Mouse (Mus musculus): ENCODE results near the gene Acer3. TPM values are rescaled to one million over a fixed set of nuclear protein-coding genes. Genes with fewer than 3 reads are reported as not detected.
A peak's percentile ranks its signal among the peaks of the same experiment; 100 is the strongest.

Acer3 gene
- total RNA-seq, 2 experiments from 2014 or later = 5.1 to 5.6 TPM

DNA sequence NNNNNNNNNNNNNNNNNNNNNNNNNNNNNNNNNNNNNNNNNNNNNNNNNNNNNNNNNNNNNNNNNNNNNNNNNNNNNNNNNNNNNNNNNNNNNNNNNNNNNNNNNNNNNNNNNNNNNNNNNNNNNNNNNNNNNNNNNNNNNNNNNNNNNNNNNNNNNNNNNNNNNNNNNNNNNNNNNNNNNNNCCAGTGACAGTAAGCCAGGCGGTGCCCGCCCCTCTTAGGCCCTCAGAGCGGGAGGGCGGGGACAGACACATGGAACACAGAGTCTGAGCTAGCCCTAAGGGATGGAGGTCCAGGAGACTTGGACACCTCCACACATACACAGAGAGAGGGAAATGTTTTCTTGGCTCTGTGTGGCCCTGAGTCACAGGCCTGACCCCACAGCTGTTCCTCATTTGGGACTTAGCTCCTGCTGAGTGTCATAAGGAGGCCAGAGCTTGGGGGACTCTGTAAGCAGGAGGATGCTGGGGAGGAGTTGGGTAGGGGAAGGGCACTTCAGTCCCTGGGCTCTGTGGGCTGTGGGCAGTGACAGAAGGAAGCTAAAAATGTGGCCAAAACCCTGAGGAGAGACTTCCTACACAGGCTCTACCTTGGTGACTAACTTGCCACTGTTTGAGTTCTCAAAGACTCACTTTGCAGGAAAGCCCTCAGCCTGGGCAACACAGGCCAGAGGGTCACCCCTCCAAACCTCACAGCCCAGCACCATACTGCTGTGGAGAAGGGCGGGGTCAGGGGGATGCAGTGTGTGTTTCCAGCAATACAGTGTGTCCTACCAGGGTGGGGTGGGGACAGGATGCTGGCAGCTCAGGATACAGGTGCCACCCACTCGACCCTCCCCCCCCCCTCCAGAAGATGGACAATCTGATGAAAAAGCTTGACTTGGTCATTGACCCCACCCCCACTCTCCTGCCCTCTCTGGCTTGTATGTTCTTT, 149.6 kb downstream of the Acer3 start:
- intact Hi-C loops (cut with DNase I; ENCODE audit: low total_unique reads) = no loop called here
- peak; percentile 75 for DNase-seq

- no peak for DNase-seq
- intact Hi-C loops (cut with DNase I; ENCODE audit: low total_unique reads) = no loop called here
Observed at GRCm38 (mm10) chr7:98164999-98165528, 155.9 kb downstream of the Acer3 start.

- intact Hi-C loops (cut with DNase I; ENCODE audit: low total_unique reads) = no loop called here
- peak; percentile 3 for DNase-seq
Observed at GRCm38 (mm10) chr7:98164382-98164998, 156.5 kb downstream of the Acer3 start.

- DNase-seq = peak; percentile 15
- intact Hi-C loops (cut with DNase I; ENCODE audit: low total_unique reads) = no loop called here
Observed at GRCm38 (mm10) chr7:98163700-98164099, 157.3 kb downstream of the Acer3 start.

DNA sequence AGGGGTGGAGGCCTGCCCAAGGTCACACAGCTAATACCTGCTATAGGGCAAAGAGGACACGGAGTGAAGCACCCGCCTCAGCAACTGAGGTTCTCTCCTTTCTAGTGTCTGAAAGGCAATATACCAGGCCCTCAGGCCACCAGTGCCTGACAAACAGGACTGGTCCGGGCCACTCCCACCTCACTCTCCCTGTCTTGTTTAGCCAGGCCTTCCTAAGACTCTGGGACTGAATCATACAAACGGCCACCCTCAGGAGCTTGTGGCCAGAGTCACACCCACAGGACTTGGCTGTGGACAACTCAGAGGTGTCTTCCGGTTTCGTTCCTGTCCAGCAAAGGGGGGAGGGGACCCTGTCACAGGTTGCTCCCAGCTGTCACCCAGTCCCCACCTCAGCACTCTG, 158.8 kb downstream of the Acer3 start:
- DNase-seq = peak; percentile 2
- intact Hi-C loops (cut with DNase I; ENCODE audit: low total_unique reads) = no loop called here

DNA sequence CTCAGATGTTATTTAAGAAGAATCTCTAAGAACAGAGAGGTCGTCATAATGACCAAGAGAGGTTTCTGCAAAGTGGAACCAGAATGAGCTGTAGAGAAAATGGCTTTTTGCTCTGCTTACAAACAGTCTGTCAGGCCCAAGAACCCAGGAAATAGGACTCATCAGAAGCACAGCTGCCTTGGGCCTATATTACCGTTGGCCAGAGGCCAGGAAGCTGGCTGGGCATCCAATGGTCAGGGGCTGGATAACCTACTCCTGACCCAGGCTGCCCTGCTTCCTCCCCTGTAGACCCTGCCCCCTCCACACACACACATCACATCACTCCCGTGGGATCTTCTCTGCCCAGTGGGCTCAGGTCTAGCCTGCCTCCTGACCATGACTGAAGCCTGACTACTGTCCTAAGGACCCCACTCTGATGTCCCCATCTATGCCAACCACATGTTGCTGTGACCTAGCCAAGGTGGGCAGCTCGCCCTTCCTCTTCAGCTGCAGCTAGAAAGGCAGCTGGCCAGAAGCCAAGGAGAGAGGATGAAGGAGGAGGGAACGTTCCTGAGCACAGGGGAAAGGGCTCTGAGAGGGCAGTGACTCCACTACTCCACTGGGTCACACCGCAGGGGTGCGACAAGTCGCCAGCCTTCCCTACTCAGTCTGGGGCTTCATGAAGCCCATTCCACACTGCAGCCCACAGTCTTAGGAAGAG, 160.8 kb downstream of the Acer3 start:
- peak; percentile 12 for DNase-seq
- intact Hi-C loops (cut with DNase I; ENCODE audit: low total_unique reads) = no loop called here

DNA sequence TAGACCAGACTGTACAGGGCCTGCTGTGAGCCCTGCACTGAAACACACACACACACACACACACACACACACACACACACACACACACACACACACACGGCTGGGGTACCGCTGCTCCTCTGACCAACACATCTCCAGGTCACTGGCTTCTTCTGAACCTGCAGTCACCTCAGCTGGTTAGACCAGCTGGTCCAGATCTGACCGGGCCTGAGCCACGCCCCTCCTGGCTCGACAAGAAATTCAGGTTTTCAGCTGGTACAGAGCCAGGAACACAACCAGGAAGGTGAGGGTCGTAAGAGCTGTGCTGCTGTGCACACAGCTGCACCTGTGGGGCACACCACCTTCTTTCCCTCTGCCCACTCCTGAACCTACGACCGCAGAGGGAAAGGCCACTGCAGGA, 162.5 kb downstream of the Acer3 start:
- DNase-seq = peak; percentile 3
- intact Hi-C loops (cut with DNase I; ENCODE audit: low total_unique reads) = loop anchor here (5.0 to 10.0 kb wide), 2 partner anchors 34 to 186 kb away; no protein-coding TSS in a partner anchor

GRCm38 (mm10) chr7:98157636-98158332, 163.2 kb downstream of the Acer3 start:
- no peak for DNase-seq
- intact Hi-C loops (cut with DNase I; ENCODE audit: low total_unique reads) = loop anchor here (5.0 to 10.0 kb wide), 2 partner anchors 35 to 187 kb away; no protein-coding TSS in a partner anchor

Other genes starting within 250 kb of the Acer3 start
- gene Myo7a, start 201.7 kb downstream of the Acer3 start, total RNA-seq (2021) = 1 to 10 TPM; 4.6 to 5.4 TPM
- gene Omp, start 175.7 kb downstream of the Acer3 start, total RNA-seq (2021) = under 1 TPM in 1 of 2 experiments, not detected in 1; 0.13 TPM
- 1 to 10 TPM; 4.2 to 4.5 TPM for gene Capn5, start 142.9 kb downstream of the Acer3 start, total RNA-seq (2021)
- not detected for gene B3gnt6, start 121.7 kb downstream of the Acer3 start, total RNA-seq (2021)
- gene Tsku, start 40.1 kb upstream of the Acer3 start, total RNA-seq (2021) = 1 to 10 TPM; 4.0 to 4.2 TPM
- gene Gucy2d, start 119.2 kb upstream of the Acer3 start, total RNA-seq (2021) = under 1 TPM in 1 of 2 experiments, not detected in 1; 0.18 TPM
- gene Lrrc32, start 168.1 kb upstream of the Acer3 start, total RNA-seq (2021) = 1 to 10 TPM; 3.5 to 6.9 TPM